In the genomic region with DNA sequence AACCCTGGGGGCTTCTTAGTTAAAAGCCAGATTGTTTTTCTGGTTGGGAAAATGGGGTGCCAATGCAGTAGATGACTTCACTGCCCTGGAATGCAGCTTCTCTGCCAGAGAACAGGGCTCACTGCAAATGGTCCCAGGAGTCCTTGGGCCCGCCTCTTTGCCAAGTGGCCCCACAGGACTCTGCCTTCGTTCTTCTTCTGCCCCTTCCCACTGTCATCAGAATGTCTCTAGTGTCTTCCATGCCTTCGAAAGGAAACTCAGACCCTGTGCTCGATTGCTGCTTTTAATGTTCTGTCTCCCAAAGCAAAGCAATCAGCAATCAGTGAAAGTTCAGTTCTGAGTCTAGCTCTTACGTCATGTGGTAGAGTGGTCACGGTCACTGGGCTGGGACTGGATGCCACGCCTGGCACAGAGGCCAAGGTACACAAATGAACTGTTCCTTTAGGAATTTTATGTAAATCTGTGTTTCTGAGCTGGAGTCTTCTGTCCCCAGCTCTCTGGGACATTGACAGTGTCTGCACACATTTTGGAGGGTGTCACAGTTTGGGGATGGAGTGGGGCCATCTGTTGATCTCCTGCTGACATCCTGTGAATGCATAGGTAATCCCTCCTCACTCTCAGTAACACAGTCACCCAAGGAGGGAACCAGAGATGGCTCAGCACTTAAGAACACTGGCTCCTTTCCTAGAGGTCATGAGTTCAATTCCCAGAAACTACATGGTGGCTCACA, we compare ENCODE assay signal across 8 mouse cellular contexts. TPM values are rescaled to one million over a fixed set of nuclear protein-coding genes. Genes with fewer than 3 reads are reported as not detected.
A peak's percentile ranks its signal among the peaks of the same experiment; 100 is the strongest.
DNase-seq lines count a peak whose midpoint lies in the region; ATAC-seq and TF ChIP-seq lines count a peak whose summit lies in the region.

No protein-coding gene starts in this region.

- H3K4me2 ChIP-seq in neural tube, embryonic 14.5 days (ENCODE audit: low read depth, low read length): no peak overlapping the region
- H3K4me2 ChIP-seq in neural tube, embryonic 15.5 days: no peak overlapping the region
- no peak overlapping the region for H3K4me2 ChIP-seq in forebrain, embryonic 16.5 days (ENCODE audit: low read length)
- H3K4me2 ChIP-seq in hindbrain, postnatal 0 days (ENCODE audit: low read depth, low read length): no peak overlapping the region
- peak overlapping the region; percentile 23; the same call in 1 of the 2 replicates for H3K4me2 ChIP-seq in lung, embryonic 15.5 days

- DNase-seq in hindbrain, postnatal 0 days (ENCODE audit: low spot score): peak; percentile 30
- no peak for DNase-seq in left cerebral cortex, adult 9 months (ENCODE audit: low spot score in 2 of 2)
- no peak for DNase-seq in layer of hippocampus, adult 18-20 months (ENCODE audit: low spot score in 2 of 2)
- DNase-seq in layer of hippocampus, postnatal 36 days: no peak

- TF ChIP-seq CTCF in hindbrain, postnatal 0 days (IDR thresholded peaks at IDR 0.05; ENCODE audit: low read depth): no peak

- ATAC-seq in neural tube, embryonic 14.5 days (ENCODE audit: low read depth): peak; percentile 61; the same call in 1 of the 2 replicates
- ATAC-seq in neural tube, embryonic 15.5 days (ENCODE audit: low FRiP score): no peak
- ATAC-seq in forebrain, embryonic 16.5 days: peak; percentile 82
- peak; percentile 65 for ATAC-seq in hindbrain, postnatal 0 days
- ATAC-seq in lung, embryonic 15.5 days (ENCODE audit: borderline replicate concordance, extremely low read depth, low FRiP score, low TSS enrichment): peak; percentile 74

- no peak overlapping the region for H3K4me3 ChIP-seq in neural tube, embryonic 14.5 days (ENCODE audit: low read depth, low read length)
- H3K4me3 ChIP-seq in neural tube, embryonic 15.5 days (replicated peaks): no peak overlapping the region
- no peak overlapping the region for H3K4me3 ChIP-seq in forebrain, embryonic 16.5 days (replicated peaks; ENCODE audit: low read length)
- no peak overlapping the region for H3K4me3 ChIP-seq in hindbrain, postnatal 0 days (ENCODE audit: low read length)
- H3K4me3 ChIP-seq in lung, embryonic 15.5 days: no peak overlapping the region

- H3K4me1 ChIP-seq in neural tube, embryonic 14.5 days (ENCODE audit: control insufficient read depth, insufficient read depth, low read length): no peaks in the 10 kb centered on the region
- peaks cover 10% of the 10 kb centered on the region for H3K4me1 ChIP-seq in neural tube, embryonic 15.5 days
- peaks cover 5% of the 10 kb centered on the region for H3K4me1 ChIP-seq in forebrain, embryonic 16.5 days (replicated peaks; ENCODE audit: control insufficient read depth, insufficient read depth, low read length)
- no peaks in the 10 kb centered on the region; the same call in 1 of the 2 replicates for H3K4me1 ChIP-seq in hindbrain, postnatal 0 days (ENCODE audit: insufficient read depth, low read length)
- H3K4me1 ChIP-seq in lung, embryonic 15.5 days: peaks cover 33% of the 10 kb centered on the region

- 63% methylated on average over 7 of the region's 7 CpGs for WGBS in neural tube, embryonic 14.5 days
- WGBS in neural tube, embryonic 15.5 days: 62% methylated on average over 7 of the region's 7 CpGs
- WGBS in forebrain, embryonic 16.5 days: 26% methylated on average over 7 of the region's 7 CpGs
- WGBS in hindbrain, postnatal 0 days: 26% methylated on average over 7 of the region's 7 CpGs
- 27% methylated on average over 7 of the region's 7 CpGs for WGBS in lung, embryonic 15.5 days

- no peak overlapping the region for H3K9ac ChIP-seq in neural tube, embryonic 14.5 days (replicated peaks; ENCODE audit: low read depth, low read length)
- H3K9ac ChIP-seq in neural tube, embryonic 15.5 days (replicated peaks): no peak overlapping the region
- H3K9ac ChIP-seq in forebrain, embryonic 16.5 days (replicated peaks; ENCODE audit: low read depth, low read length): no peak overlapping the region
- H3K9ac ChIP-seq in hindbrain, postnatal 0 days (replicated peaks; ENCODE audit: low read length): no peak overlapping the region
- H3K9ac ChIP-seq in lung, embryonic 15.5 days: no peak overlapping the region

- no peaks in the 10 kb centered on the region for H3K27me3 ChIP-seq in neural tube, embryonic 14.5 days (ENCODE audit: control insufficient read depth, insufficient read depth, low read length)
- no peaks in the 10 kb centered on the region for H3K27me3 ChIP-seq in neural tube, embryonic 15.5 days (replicated peaks)
- no peaks in the 10 kb centered on the region for H3K27me3 ChIP-seq in forebrain, embryonic 16.5 days (replicated peaks; ENCODE audit: control insufficient read depth, insufficient read depth, low read length)
- H3K27me3 ChIP-seq in hindbrain, postnatal 0 days (ENCODE audit: insufficient read depth, low read length): no peaks in the 10 kb centered on the region
- no peaks in the 10 kb centered on the region for H3K27me3 ChIP-seq in lung, embryonic 15.5 days

- H3K27ac ChIP-seq in neural tube, embryonic 14.5 days (ENCODE audit: low read depth, low read length): no peak overlapping the region
- no peak overlapping the region; the same call in 1 of the 2 replicates for H3K27ac ChIP-seq in neural tube, embryonic 15.5 days (replicated peaks)
- H3K27ac ChIP-seq in forebrain, embryonic 16.5 days (ENCODE audit: low read length): peak overlapping the region; percentile 58; the same call in 1 of the 2 replicates
- H3K27ac ChIP-seq in hindbrain, postnatal 0 days: no peak overlapping the region
- H3K27ac ChIP-seq in lung, embryonic 15.5 days: peak overlapping the region; percentile 80

- H3K36me3 ChIP-seq in neural tube, embryonic 14.5 days (ENCODE audit: control insufficient read depth, insufficient read depth, low read length): no peaks in the 10 kb centered on the region
- no peaks in the 10 kb centered on the region for H3K36me3 ChIP-seq in neural tube, embryonic 15.5 days
- no peaks in the 10 kb centered on the region for H3K36me3 ChIP-seq in forebrain, embryonic 16.5 days (ENCODE audit: control insufficient read depth, insufficient read depth)
- no peaks in the 10 kb centered on the region for H3K36me3 ChIP-seq in hindbrain, postnatal 0 days (ENCODE audit: insufficient read depth, low read length)
- H3K36me3 ChIP-seq in lung, embryonic 15.5 days: no peaks in the 10 kb centered on the region

- no peaks in the 10 kb centered on the region for H3K9me3 ChIP-seq in neural tube, embryonic 14.5 days (ENCODE audit: control insufficient read depth, low read length)
- H3K9me3 ChIP-seq in neural tube, embryonic 15.5 days (replicated peaks): no peaks in the 10 kb centered on the region
- H3K9me3 ChIP-seq in forebrain, embryonic 16.5 days (ENCODE audit: control insufficient read depth, low read length): no peaks in the 10 kb centered on the region
- no peaks in the 10 kb centered on the region for H3K9me3 ChIP-seq in hindbrain, postnatal 0 days (ENCODE audit: low read length)
- H3K9me3 ChIP-seq in lung, embryonic 15.5 days: no peaks in the 10 kb centered on the region

RNA-seq across cellular contexts. Expression of a gene that starts 37.2 kb away (rescaled TPM):
- 109 and 133 TPM in 2 replicates for polyA plus RNA-seq in neural tube, embryonic 14.5 days (2014; fragmentation: Nextera tagmentation; extraction: Ambion mirVana)
- polyA plus RNA-seq in neural tube, embryonic 15.5 days (2015; fragmentation: Nextera tagmentation; extraction: Ambion mirVana): 107 and 110 TPM in 2 replicates
- 125 and 137 TPM in 2 replicates for polyA plus RNA-seq in forebrain, embryonic 16.5 days (2015; fragmentation: Nextera tagmentation; extraction: Ambion mirVana)
- 149 and 343 TPM in 2 replicates for total RNA-seq in hindbrain, postnatal 0 days (2014; rRNA removed)
- 93.6 and 95.4 TPM in 2 replicates for polyA plus RNA-seq in hindbrain, postnatal 0 days (2015; fragmentation: Nextera tagmentation; extraction: Ambion mirVana)
- polyA plus RNA-seq in lung, embryonic 15.5 days (2015; fragmentation: Nextera tagmentation; extraction: Ambion mirVana): 84.9 and 85.5 TPM in 2 replicates
- total RNA-seq in layer of hippocampus, adult 18-20 months (2021): 100 to 1,000 TPM; 141 to 164 TPM
- 100 to 1,000 TPM; 148 to 157 TPM for total RNA-seq in layer of hippocampus, postnatal 36 days (2021)

Comparison
In these comparisons a context has a peak if more than half of its experiments do, and no peak if none do; other contexts are left out.
1. H3K27ac ChIP-seq: peak in forebrain, embryonic 16.5 days (single experiment) and lung, embryonic 15.5 days (single experiment); none in neural tube, embryonic 14.5 days (single experiment), neural tube, embryonic 15.5 days (single experiment) and hindbrain, postnatal 0 days (single experiment).